Mouse (Mus musculus): ENCODE measurements around the gene Map3k4. TPM values are rescaled to one million over a fixed set of nuclear protein-coding genes. Genes with fewer than 3 reads are reported as not detected.

Map3k4 gene
- polyA plus RNA-seq (2014; fragmentation: Nextera tagmentation; extraction: Ambion mirVana): 42.6 and 46.8 TPM in 2 replicates

DNA sequence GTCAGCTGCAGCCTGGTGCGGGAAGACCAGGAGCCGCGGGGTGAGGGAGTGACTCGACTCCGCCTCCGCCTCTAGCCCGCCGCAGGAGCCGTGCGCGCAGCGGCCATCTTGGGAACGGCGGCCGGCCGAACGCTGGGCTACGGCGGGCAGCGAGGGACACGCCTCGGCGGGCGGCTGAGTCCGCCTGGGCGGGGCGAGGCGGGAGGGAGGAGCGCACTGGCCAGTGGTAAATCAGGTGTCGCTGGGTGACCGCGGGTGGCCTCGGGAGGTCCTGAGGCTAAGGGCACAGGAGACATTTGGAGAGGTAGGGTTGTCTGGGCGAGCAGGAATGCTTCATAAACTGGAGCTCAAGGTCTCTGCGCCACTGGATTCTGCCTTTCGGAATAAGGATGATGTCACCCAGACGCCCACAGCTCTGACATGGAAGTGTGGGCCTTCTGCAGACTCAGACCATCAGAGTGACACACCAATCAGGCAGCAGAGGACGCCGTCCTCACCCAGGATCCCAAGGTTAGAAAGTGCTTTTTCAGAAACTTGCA is at the start of gene Map3k4:
Map3k4 (minus strand) TSS at position 134 of the 539 bp plus-strand sequence.
- H3K4me1 ChIP-seq (replicated peaks; ENCODE audit: control insufficient read depth, insufficient read depth, low read length): peaks cover 22% of the 10 kb centered on the region
- peak within 1 kb of the TSS; percentile 82 for H3K4me2 ChIP-seq (ENCODE audit: low read length)
- peak within 1 kb of the TSS; percentile 95 for H3K27ac ChIP-seq (ENCODE audit: low read depth)
- H3K9ac ChIP-seq (ENCODE audit: low read length): peak within 1 kb of the TSS; percentile 88
- no peaks in the 10 kb centered on the region for H3K9me3 ChIP-seq (ENCODE audit: control insufficient read depth, low read length)
- H3K36me3 ChIP-seq (ENCODE audit: control insufficient read depth, insufficient read depth, low read length): no peaks in the 10 kb centered on the region
- H3K27me3 ChIP-seq (replicated peaks; ENCODE audit: control insufficient read depth, insufficient read depth, low read length): no peaks in the 10 kb centered on the region
- peak within 1 kb of the TSS; percentile 99 for H3K4me3 ChIP-seq (ENCODE audit: low read depth, low read length)
- ATAC-seq (replicated peaks; ENCODE audit: low FRiP score, low TSS enrichment, low read depth): peak; percentile 96
- DNase-seq (ENCODE audit: low spot score): peak; percentile 98
- 0% methylated on average over 39 of the region's 39 CpGs for WGBS

- H3K4me2 ChIP-seq (ENCODE audit: low read length): no peak overlapping the region
- no peaks in the 10 kb centered on the region for H3K27me3 ChIP-seq (replicated peaks; ENCODE audit: control insufficient read depth, insufficient read depth, low read length)
- ATAC-seq (replicated peaks; ENCODE audit: low FRiP score, low TSS enrichment, low read depth): 0 out of 2 replicates have a peak, but pooled peaks have one; percentile 28
- no peak overlapping the region for H3K4me3 ChIP-seq (ENCODE audit: low read depth, low read length)
- peak; percentile 63 for DNase-seq (ENCODE audit: low spot score)
- WGBS: 37% methylated on average over 5 of the region's 5 CpGs
- no peak overlapping the region for H3K27ac ChIP-seq (ENCODE audit: low read depth)
- H3K36me3 ChIP-seq (ENCODE audit: control insufficient read depth, insufficient read depth, low read length): no peaks in the 10 kb centered on the region
- no peaks in the 10 kb centered on the region for H3K9me3 ChIP-seq (ENCODE audit: control insufficient read depth, low read length)
- no peak overlapping the region for H3K9ac ChIP-seq (ENCODE audit: low read length)
- peaks cover 5% of the 10 kb centered on the region; the same call in 1 of the 2 replicates for H3K4me1 ChIP-seq (replicated peaks; ENCODE audit: control insufficient read depth, insufficient read depth, low read length)
Measured at GRCm38 (mm10) chr17:12367373-12367930, 48.9 kb upstream of the Map3k4 start.

DNA sequence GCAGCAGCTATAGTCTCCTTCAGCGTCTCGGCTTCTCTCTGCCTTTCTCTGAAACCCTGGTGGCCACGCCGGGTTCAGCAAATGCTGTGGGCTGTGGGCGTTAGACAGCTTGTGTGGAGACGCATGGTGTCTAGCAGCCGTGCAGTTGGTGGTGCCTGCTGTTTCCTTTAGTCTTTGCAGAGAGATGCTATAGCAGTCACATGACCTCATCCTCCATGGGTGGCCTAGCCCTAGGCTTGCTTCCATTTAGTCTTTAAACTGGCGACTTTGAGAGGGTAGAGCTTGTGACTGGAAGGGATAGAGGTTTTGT is 45.8 kb upstream of the Map3k4 start:
- H3K27me3 ChIP-seq (replicated peaks; ENCODE audit: control insufficient read depth, insufficient read depth, low read length): no peaks in the 10 kb centered on the region
- no peak overlapping the region for H3K9ac ChIP-seq (ENCODE audit: low read length)
- no peak for DNase-seq (ENCODE audit: low spot score)
- no peak overlapping the region for H3K4me3 ChIP-seq (ENCODE audit: low read depth, low read length)
- no peak overlapping the region for H3K4me2 ChIP-seq (ENCODE audit: low read length)
- no peaks in the 10 kb centered on the region for H3K4me1 ChIP-seq (replicated peaks; ENCODE audit: control insufficient read depth, insufficient read depth, low read length)
- WGBS: 69% methylated on average over 8 of the region's 8 CpGs
- no peak overlapping the region for H3K27ac ChIP-seq (ENCODE audit: low read depth)
- no peaks in the 10 kb centered on the region for H3K36me3 ChIP-seq (ENCODE audit: control insufficient read depth, insufficient read depth, low read length)
- no peak for ATAC-seq (replicated peaks; ENCODE audit: low FRiP score, low TSS enrichment, low read depth)
- H3K9me3 ChIP-seq (ENCODE audit: control insufficient read depth, low read length): no peaks in the 10 kb centered on the region

- H3K4me2 ChIP-seq (ENCODE audit: low read length): no peak overlapping the region
- H3K9me3 ChIP-seq (ENCODE audit: control insufficient read depth, low read length): no peaks in the 10 kb centered on the region
- no peaks in the 10 kb centered on the region for H3K4me1 ChIP-seq (replicated peaks; ENCODE audit: control insufficient read depth, insufficient read depth, low read length)
- H3K9ac ChIP-seq (ENCODE audit: low read length): no peak overlapping the region
- no peaks in the 10 kb centered on the region for H3K36me3 ChIP-seq (ENCODE audit: control insufficient read depth, insufficient read depth, low read length)
- ATAC-seq (replicated peaks; ENCODE audit: low FRiP score, low TSS enrichment, low read depth) (no peak), DNase-seq (ENCODE audit: low spot score) (no peak)
- H3K27me3 ChIP-seq (replicated peaks; ENCODE audit: control insufficient read depth, insufficient read depth, low read length): no peaks in the 10 kb centered on the region
- H3K4me3 ChIP-seq (ENCODE audit: low read depth, low read length): no peak overlapping the region
- 91% methylated on average over 11 of the region's 11 CpGs for WGBS
- H3K27ac ChIP-seq (ENCODE audit: low read depth): no peak overlapping the region
Measured at GRCm38 (mm10) chr17:12363601-12364425, 45.2 kb upstream of the Map3k4 start.

- WGBS: 88% methylated on average over 15 of the region's 15 CpGs
- Histone ChIP-seq H3K9me3 (ENCODE audit: control insufficient read depth, low read length) (no peaks in the 10 kb centered on the region), H3K36me3 (ENCODE audit: control insufficient read depth, insufficient read depth, low read length) (no peaks in the 10 kb centered on the region), H3K9ac (ENCODE audit: low read length) (no peak overlapping the region), H3K27me3 (replicated peaks; ENCODE audit: control insufficient read depth, insufficient read depth, low read length) (no peaks in the 10 kb centered on the region), H3K4me1 (replicated peaks; ENCODE audit: control insufficient read depth, insufficient read depth, low read length) (no peaks in the 10 kb centered on the region), H3K4me2 (ENCODE audit: low read length) (no peak overlapping the region), H3K4me3 (ENCODE audit: low read depth, low read length) (no peak overlapping the region), H3K27ac (ENCODE audit: low read depth) (no peak overlapping the region)
- ATAC-seq (replicated peaks; ENCODE audit: low FRiP score, low TSS enrichment, low read depth) (no peak), DNase-seq (ENCODE audit: low spot score) (no peak)
Measured at GRCm38 (mm10) chr17:12359876-12360275, 41.3 kb upstream of the Map3k4 start.

GRCm38 (mm10) chr17:12352781-12353180 is 34.2 kb upstream of the Map3k4 start:
- H3K27me3 ChIP-seq (replicated peaks; ENCODE audit: control insufficient read depth, insufficient read depth, low read length): no peaks in the 10 kb centered on the region
- no peak overlapping the region for H3K4me3 ChIP-seq (ENCODE audit: low read depth, low read length)
- 0 out of 2 replicates have a peak, but pooled peaks cover 4% of the 10 kb centered on the region for H3K4me1 ChIP-seq (replicated peaks; ENCODE audit: control insufficient read depth, insufficient read depth, low read length)
- no peaks in the 10 kb centered on the region for H3K9me3 ChIP-seq (ENCODE audit: control insufficient read depth, low read length)
- no peak overlapping the region for H3K9ac ChIP-seq (ENCODE audit: low read length)
- H3K4me2 ChIP-seq (ENCODE audit: low read length): no peak overlapping the region
- ATAC-seq (replicated peaks; ENCODE audit: low FRiP score, low TSS enrichment, low read depth) (no peak), DNase-seq (ENCODE audit: low spot score) (no peak)
- WGBS: 31% methylated on average over 1 of the region's 1 CpGs
- no peak overlapping the region for H3K27ac ChIP-seq (ENCODE audit: low read depth)
- H3K36me3 ChIP-seq (ENCODE audit: control insufficient read depth, insufficient read depth, low read length): no peaks in the 10 kb centered on the region

DNA sequence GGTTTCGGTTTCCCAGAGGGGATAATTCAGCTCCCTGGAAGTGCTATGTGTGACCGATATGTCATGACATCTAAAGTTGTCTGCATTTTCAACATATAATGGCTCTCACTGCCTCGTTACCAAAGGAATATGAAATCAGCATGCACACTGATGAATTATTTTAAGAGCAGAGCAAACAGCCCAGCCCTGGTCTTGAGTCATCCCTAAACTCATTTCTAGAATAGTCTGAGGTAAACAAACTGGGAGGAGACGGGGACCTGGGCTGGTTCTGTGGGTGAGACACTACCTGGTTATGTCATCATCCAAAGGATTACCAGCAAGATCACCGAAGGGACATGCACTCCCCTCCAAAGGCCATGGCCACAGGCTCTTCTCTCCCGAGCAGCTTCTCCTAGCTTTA is 33.0 kb upstream of the Map3k4 start:
- Histone ChIP-seq H3K4me2 (ENCODE audit: low read length) (no peak overlapping the region), H3K27me3 (replicated peaks; ENCODE audit: control insufficient read depth, insufficient read depth, low read length) (no peaks in the 10 kb centered on the region), H3K9me3 (ENCODE audit: control insufficient read depth, low read length) (no peaks in the 10 kb centered on the region), H3K4me1 (replicated peaks; ENCODE audit: control insufficient read depth, insufficient read depth, low read length) (0 out of 2 replicates have a peak, but pooled peaks cover 4% of the 10 kb centered on the region), H3K4me3 (ENCODE audit: low read depth, low read length) (no peak overlapping the region), H3K27ac (ENCODE audit: low read depth) (no peak overlapping the region), H3K9ac (ENCODE audit: low read length) (no peak overlapping the region), H3K36me3 (ENCODE audit: control insufficient read depth, insufficient read depth, low read length) (no peaks in the 10 kb centered on the region)
- DNase-seq (ENCODE audit: low spot score): peak; percentile 46
- 80% methylated on average over 6 of the region's 6 CpGs for WGBS
- no peak for ATAC-seq (replicated peaks; ENCODE audit: low FRiP score, low TSS enrichment, low read depth)

DNA sequence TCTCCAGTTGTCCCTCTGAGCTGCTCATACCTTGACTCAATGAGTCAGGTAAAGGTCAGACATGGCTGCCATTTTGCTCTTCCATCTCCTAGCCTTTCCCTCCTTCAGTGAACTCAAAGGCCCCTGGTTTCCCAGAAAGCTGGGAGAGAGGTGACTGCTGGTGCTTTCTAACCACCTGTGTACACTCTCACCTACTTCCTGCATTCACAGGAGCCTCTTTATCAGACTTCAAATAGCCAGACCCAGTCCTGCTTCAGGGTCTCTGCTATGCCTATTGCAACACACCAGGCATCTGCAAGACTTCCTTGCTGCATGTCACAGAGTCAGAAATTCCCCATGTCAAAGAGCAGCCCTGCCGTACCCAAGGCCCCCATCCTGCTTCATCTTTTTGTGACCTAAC is 28.9 kb upstream of the Map3k4 start:
- no peaks in the 10 kb centered on the region for H3K4me1 ChIP-seq (replicated peaks; ENCODE audit: control insufficient read depth, insufficient read depth, low read length)
- no peak for ATAC-seq (replicated peaks; ENCODE audit: low FRiP score, low TSS enrichment, low read depth)
- WGBS: 83% methylated on average over 1 of the region's 1 CpGs
- no peak overlapping the region for H3K4me3 ChIP-seq (ENCODE audit: low read depth, low read length)
- H3K4me2 ChIP-seq (ENCODE audit: low read length): no peak overlapping the region
- H3K9ac ChIP-seq (ENCODE audit: low read length): no peak overlapping the region
- H3K9me3 ChIP-seq (ENCODE audit: control insufficient read depth, low read length): no peaks in the 10 kb centered on the region
- no peaks in the 10 kb centered on the region for H3K27me3 ChIP-seq (replicated peaks; ENCODE audit: control insufficient read depth, insufficient read depth, low read length)
- H3K36me3 ChIP-seq (ENCODE audit: control insufficient read depth, insufficient read depth, low read length): no peaks in the 10 kb centered on the region
- no peak overlapping the region for H3K27ac ChIP-seq (ENCODE audit: low read depth)
- DNase-seq (ENCODE audit: low spot score): no peak

Measured in intestine, embryonic 14.5 days (tissue).